Mouse (Mus musculus) adipose tissue, adult 10 weeks (tissue): ENCODE measurements around the gene Scg5. TPM values are rescaled to one million over a fixed set of nuclear protein-coding genes. Genes with fewer than 3 reads are reported as not detected.

Experiments used
- polyA plus RNA-seq: library from polyadenylated mRNA; stranded (reverse); fragments of 350-450 nt; fragmentation: Illumina TruSeq; extraction: RNeasy Lipid Tissue Mini Kit (QIAGEN cat#74804); gene quantifications from one replicate; pipeline ENCODE4 v1.2.3, GENCODE M21; 2014; ENCODE audit warnings: low read depth, low replicate concordance

The Scg5 gene
- polyA plus RNA-seq: 6.0 TPM

GRCm38 (mm10) chr2:113828943-113829882 lies at the start of gene Scg5:
TSS of gene Scg5 (minus strand) at chr2:113829121.

GRCm38 (mm10) chr2:113848245-113849121 lies 19.6 kb upstream of the Scg5 start, which contains the start of gene Arhgap11a:
TSS of gene Arhgap11a (minus strand) at chr2:113848661.

GRCm38 (mm10) chr2:113758311-113759161 lies 70.4 kb downstream of the Scg5 start, which contains the start of gene Grem1:
TSS of gene Grem1 (minus strand) at chr2:113758646.

Other genes with a start within 250 kb of the Scg5 start
- gene Grem1, start 70.5 kb downstream of the Scg5 start, polyA plus RNA-seq: 0.78 TPM
- gene Arhgap11a, start 19.5 kb upstream of the Scg5 start, polyA plus RNA-seq: 9.8 TPM
- gene Gjd2, start 184.5 kb upstream of the Scg5 start, polyA plus RNA-seq: not detected
- gene Actc1, start 224.4 kb upstream of the Scg5 start, polyA plus RNA-seq: 0.48 TPM